Mouse (Mus musculus) heart, embryonic 16.5 days (tissue): Measurements from ENCODE around the gene Nek3. TPM values are rescaled to one million over a fixed set of nuclear protein-coding genes. Genes with fewer than 3 reads are reported as not detected.
"Not testable (repeated sequence)": the region's sequence is repeated elsewhere in the genome, so short reads cannot be mapped to it uniquely, and the experiment has no call there.

Source experiments
- ATAC-seq: fragments of 200-750 bp; cut with Nextera tagmentation; replicated peaks from 2 replicates; pipeline ENCODE4 v1.8.0; 2017; ENCODE audit warnings: moderate number of reproducible peaks; ENCODE audit not compliant: insufficient read depth, low FRiP score; ENCODE audit errors: extremely low read depth
- H3K27ac ChIP-seq: fragments of 300-500 bp; sonication (generic); 2 replicates; pipeline ENCODE4 v1.5.1; 2014; ENCODE audit warnings: mild to moderate bottlenecking, low read length, control low read depth, moderate library complexity
- H3K27me3 ChIP-seq: fragments of 300-500 bp; sonication (generic); 2 replicates; pipeline ENCODE4 v1.6.1; 2014; ENCODE audit warnings: low read length, mixed read lengths; ENCODE audit not compliant: control insufficient read depth, insufficient read depth
- H3K36me3 ChIP-seq: fragments of 300-500 bp; sonication (generic); 2 replicates; pipeline ENCODE4 v1.6.1; 2014; ENCODE audit not compliant: control insufficient read depth, insufficient read depth
- H3K4me1 ChIP-seq: fragments of 300-500 bp; sonication (generic); 2 replicates; pipeline ENCODE4 v1.6.1; 2014; ENCODE audit warnings: low read length, mixed read lengths; ENCODE audit not compliant: control insufficient read depth, insufficient read depth
- H3K4me2 ChIP-seq: fragments of 300-500 bp; sonication (generic); 2 replicates; pipeline ENCODE4 v1.6.1; 2014; ENCODE audit warnings: low read depth, mild to moderate bottlenecking, control low read depth, low read length
- H3K4me3 ChIP-seq: fragments of 300-500 bp; sonication (generic); 2 replicates; pipeline ENCODE4 v1.5.1; 2014; ENCODE audit warnings: mild to moderate bottlenecking, control low read depth, low read length
- H3K9ac ChIP-seq: fragments of 300-500 bp; sonication (generic); 2 replicates; pipeline ENCODE4 v1.6.1; 2014; ENCODE audit warnings: low read length, control low read depth
- H3K9me3 ChIP-seq: fragments of 300-500 bp; sonication (generic); replicated peaks from 2 replicates; pipeline ENCODE4 v1.6.1; 2016; ENCODE audit warnings: low read length; ENCODE audit not compliant: control insufficient read depth
- WGBS: fragments of 180-500 bp; shearing (Covaris S2); extraction: QIAGEN DNeasy Blood & Tissue Kit; methylation state at CpG from one replicate; pipeline ENCODE4 v1.1.7; 2014; 5-methylcytosine and 5-hydroxymethylcytosine counted together
- polyA plus RNA-seq: library from polyadenylated mRNA; unstranded; fragments of >200 nt; fragmentation: Nextera tagmentation; extraction: Ambion mirVana; gene quantifications from 2 replicates; pipeline ENCODE4 v1.2.1, GENCODE M21; 2015

Gene Nek3
- polyA plus RNA-seq, 1 experiment from 2014 or later, result 5.3 TPM

DNA sequence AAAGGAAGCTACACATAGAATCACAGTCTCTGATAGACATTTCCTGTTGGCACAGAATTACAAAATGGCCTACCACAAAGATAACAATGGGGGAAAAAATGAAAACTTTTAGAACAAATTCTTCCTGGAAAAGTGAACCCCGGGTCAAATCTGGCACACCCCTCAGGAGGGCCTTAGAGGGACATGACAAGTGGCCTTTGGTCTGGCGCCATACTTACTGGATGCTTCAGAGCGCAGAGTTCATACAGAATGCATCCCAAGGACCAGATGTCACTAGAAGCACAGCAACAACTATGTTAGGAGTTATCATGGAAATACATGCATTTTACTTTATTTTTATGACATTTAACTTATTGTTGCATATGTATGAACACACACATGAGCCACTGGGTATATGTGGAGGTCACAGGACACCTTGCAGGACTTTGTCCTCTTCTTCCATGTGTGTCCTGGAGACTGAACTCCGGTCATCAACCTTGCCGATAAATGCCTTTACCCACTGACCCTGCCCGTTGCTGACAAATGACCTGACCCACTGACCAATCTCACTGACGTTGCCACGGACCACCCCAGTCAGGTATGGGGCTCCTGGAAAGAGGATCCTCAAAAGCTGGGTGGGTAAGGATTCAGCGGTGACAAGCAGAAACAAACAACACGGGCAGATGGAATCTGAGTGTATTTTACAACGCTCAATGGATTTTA, 16.4 kb downstream of the Nek3 start:
- peaks cover 7% of the 10 kb centered on the region for H3K36me3 ChIP-seq
- H3K4me1 ChIP-seq, result 0 out of 2 replicates have a peak, but pooled peaks cover 2% of the 10 kb centered on the region
- no peak for ATAC-seq
- no peak overlapping the region for H3K4me3 ChIP-seq
- no peak overlapping the region for H3K9ac ChIP-seq
- H3K27ac ChIP-seq, result peak overlapping the region; percentile 51
- H3K27me3 ChIP-seq, result no peaks in the 10 kb centered on the region
- WGBS, result 77% methylated on average over 11 of the region's 11 CpGs
- H3K4me2 ChIP-seq, result no peak overlapping the region
- H3K9me3 ChIP-seq, result no peaks in the 10 kb centered on the region

DNA sequence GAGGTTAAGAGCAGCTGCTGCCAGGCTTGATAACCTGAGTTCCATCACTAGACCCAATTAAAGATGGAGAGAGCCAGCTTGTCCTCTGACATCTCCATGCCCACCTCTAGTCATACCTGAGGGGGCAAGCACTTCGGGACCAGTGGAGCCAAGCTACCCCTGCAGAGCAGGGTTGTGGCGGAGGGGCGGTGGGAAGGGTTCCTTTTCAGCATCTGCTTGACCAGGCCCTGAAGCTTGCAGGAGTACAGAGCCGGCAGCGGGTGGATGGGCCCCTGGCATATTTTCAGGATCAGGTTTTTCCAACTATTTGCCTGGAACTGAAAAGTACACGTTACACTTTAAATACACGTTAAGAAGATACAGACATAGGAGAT, 17.9 kb downstream of the Nek3 start:
- Histone ChIP-seq H3K9ac (no peak overlapping the region), H3K27ac (no peak overlapping the region), H3K4me2 (no peak overlapping the region), H3K27me3 (no peaks in the 10 kb centered on the region), H3K4me3 (no peak overlapping the region), H3K9me3 (no peaks in the 10 kb centered on the region), H3K4me1 (0 out of 2 replicates have a peak, but pooled peaks cover 2% of the 10 kb centered on the region), H3K36me3 (peaks cover 5% of the 10 kb centered on the region)
- WGBS, result 90% methylated on average over 7 of the region's 7 CpGs
- ATAC-seq, result no peak

DNA sequence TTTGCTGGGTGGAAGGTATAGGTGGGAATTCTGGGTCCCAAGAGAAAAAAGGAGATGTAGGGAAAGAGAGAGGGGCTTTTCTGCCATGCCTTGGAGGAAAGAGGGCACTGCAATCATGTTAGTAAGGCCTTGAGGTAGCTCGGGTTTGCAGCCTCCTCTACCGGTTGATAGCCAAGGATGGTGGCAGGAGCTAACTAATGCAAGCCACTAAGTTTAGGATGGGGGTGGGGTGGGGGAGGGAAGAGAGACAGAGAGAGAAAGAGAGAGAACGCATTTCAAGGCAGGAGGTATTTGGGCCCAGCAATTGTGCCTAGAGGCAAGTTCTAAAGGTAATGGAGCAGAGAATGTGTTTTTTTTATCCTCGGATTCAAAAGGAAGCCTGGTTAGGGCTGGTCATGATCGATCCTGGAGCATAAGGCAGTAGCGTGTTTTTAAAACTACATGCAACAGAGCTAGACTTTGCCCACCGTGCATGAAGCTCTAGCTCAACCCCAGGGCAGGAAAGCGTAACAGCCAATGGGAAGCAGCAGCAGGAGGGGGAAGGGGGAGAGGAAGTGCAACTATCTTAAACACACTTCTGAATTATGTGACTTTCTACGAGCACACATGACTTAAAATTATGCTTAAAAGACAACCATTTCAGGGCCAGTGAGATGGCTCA, 18.4 kb downstream of the Nek3 start:
- no peaks in the 10 kb centered on the region for H3K27me3 ChIP-seq
- H3K4me2 ChIP-seq, result no peak overlapping the region
- WGBS, result 78% methylated on average over 9 of the region's 9 CpGs
- H3K9me3 ChIP-seq, result no peaks in the 10 kb centered on the region
- H3K4me3 ChIP-seq, result no peak overlapping the region
- H3K9ac ChIP-seq, result no peak overlapping the region
- H3K4me1 ChIP-seq, result 0 out of 2 replicates have a peak, but pooled peaks cover 2% of the 10 kb centered on the region
- no peak for ATAC-seq
- H3K27ac ChIP-seq, result no peak overlapping the region
- H3K36me3 ChIP-seq, result peaks cover 7% of the 10 kb centered on the region

DNA sequence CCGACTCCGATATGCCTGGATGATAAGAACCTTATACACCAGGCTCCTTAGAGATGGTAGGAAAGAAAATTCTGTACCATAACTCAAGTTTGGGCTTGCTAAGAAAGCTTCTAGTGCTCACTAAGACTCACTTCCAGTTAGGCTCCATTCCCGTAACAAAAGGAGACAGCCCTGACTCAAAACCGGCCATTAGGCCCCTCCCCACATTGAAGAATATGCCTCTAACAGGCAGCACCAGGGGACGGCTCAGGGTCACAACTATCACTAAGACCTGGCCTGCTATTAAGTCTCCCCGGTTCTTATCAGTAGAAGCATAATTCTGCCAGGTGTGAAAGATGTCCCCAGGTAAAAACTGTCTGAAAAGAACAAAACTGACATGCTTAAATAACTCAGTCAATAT, 20.4 kb downstream of the Nek3 start:
- H3K9me3 ChIP-seq, result no peaks in the 10 kb centered on the region
- no peaks in the 10 kb centered on the region for H3K27me3 ChIP-seq
- 73% methylated on average over 6 of the region's 6 CpGs for WGBS
- 0 out of 2 replicates have a peak, but pooled peaks cover 2% of the 10 kb centered on the region for H3K4me1 ChIP-seq
- no peak overlapping the region for H3K4me3 ChIP-seq
- no peak overlapping the region for H3K4me2 ChIP-seq
- peaks cover 13% of the 10 kb centered on the region for H3K36me3 ChIP-seq
- no peak overlapping the region for H3K27ac ChIP-seq
- H3K9ac ChIP-seq, result no peak overlapping the region
- no peak for ATAC-seq

DNA sequence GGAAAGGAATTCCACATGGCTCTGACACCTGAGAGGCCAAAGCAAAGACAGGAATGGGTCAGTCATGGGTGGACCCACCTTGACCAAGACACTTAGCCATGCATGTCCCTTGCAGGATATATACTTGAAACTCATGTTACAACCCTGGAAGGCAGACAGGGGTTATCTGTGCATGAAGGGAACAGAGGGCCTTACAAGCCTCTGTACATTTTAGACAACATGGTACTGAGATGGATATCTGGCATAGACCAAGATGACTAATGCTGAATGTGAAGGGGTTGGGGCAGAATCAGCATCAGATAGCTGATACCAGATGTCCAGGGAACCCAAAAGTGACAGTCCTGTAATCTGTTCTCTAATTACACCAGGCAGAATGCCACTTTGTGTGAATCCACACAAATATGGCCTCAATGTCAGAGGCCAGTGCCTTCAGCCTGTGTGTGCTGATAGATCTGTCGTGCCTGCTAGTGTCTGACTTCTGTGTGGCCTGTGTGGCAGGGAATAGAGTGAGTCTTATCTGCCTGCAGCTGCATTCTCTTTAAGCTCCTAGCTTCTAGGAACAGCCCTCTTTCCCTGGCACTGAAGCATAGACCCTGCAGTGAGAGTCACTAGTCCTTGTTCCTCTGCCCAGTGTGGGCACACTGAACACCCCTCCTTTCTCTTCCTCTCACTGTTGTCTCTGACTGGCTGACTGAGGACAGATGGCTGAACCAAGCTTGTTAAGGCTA, 22.3 kb downstream of the Nek3 start:
- H3K4me3 ChIP-seq, result no peak overlapping the region
- H3K27ac ChIP-seq, result 0 out of 2 replicates have a peak overlapping the region, but pooled peaks have one; percentile 7
- ATAC-seq, result no peak; the same call in 1 of the 2 replicates
- peaks cover 13% of the 10 kb centered on the region for H3K36me3 ChIP-seq
- WGBS, result 32% methylated on average over 1 of the region's 1 CpGs
- H3K4me2 ChIP-seq, result no peak overlapping the region
- H3K9me3 ChIP-seq, result no peaks in the 10 kb centered on the region
- H3K4me1 ChIP-seq, result no peaks in the 10 kb centered on the region
- H3K27me3 ChIP-seq, result no peaks in the 10 kb centered on the region
- no peak overlapping the region for H3K9ac ChIP-seq

DNA sequence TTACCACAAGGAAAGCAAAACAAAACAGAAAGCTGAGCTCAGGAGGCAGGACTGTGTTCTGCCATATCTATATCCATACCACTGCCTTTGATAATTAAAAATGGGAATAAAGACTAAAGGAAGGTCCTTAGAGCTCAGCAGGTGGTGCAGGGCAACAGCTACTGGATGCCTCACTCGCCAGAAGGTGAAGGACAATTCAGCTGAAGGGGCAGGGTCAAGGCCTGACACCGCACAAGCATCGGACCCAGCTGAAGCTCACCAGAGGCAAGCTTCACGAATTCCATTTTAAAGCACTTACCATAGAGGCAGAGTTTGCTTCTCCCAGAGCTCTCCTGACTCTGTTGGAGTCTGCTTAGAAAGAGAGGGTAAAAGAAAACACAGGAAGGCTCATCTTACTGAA, 23.6 kb downstream of the Nek3 start:
- Histone ChIP-seq H3K36me3 (peaks cover 7% of the 10 kb centered on the region), H3K4me3 (no peak overlapping the region), H3K9ac (no peak overlapping the region), H3K27ac (no peak overlapping the region), H3K27me3 (no peaks in the 10 kb centered on the region), H3K4me1 (no peaks in the 10 kb centered on the region), H3K9me3 (no peaks in the 10 kb centered on the region), H3K4me2 (no peak overlapping the region)
- 73% methylated on average over 4 of the region's 4 CpGs for WGBS
- ATAC-seq, result no peak

DNA sequence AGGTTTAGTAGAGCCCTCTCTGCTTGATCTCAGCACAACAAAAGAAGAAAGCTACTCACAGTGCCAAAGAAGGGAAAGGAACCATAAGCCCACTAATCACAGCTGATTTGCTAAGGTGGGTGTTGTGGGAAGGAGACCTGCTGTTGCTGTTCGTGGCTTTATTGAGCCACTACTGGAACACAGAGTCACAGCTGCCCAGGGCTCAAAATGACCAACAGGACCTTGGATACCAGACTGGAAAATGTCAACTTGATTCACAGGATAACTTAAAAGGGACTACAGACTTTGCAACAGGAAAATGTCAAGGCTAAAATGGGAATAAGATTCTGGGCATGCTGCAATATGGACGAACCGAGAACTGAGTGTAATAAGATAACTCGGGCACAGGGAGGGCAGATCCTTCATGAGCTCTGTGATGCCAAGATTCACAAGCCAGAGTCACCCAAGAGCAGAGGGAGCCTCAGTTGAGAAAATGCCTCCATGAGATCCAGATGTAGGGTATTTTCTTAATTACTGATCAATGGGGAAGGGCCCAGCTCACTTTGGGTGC, 24.3 kb downstream of the Nek3 start:
- ATAC-seq, result no peak
- Histone ChIP-seq H3K4me3 (no peak overlapping the region), H3K36me3 (peaks cover 7% of the 10 kb centered on the region), H3K9ac (no peak overlapping the region), H3K27me3 (no peaks in the 10 kb centered on the region), H3K9me3 (no peaks in the 10 kb centered on the region), H3K27ac (no peak overlapping the region), H3K4me1 (no peaks in the 10 kb centered on the region), H3K4me2 (no peak overlapping the region)
- WGBS, result 69% methylated on average over 4 of the region's 4 CpGs

DNA sequence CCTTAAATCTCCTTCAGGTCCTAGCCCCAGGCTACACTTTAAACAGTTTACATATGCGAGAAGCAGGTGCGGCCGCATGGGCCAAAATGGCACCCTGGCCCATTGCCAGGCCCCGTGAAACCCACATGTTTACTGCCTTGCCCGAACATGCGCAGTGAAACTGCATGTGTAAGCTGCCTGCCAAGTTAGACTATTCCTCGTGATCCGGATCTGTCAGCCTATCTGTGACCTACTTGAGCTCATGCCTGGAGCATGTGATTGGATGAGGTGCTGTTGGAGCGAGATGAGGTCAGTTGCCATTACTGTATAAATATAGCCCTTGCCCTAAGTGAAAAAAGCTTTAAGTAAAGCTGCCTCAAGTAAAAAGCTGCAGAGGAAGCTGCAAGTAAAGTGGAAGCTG, 29.8 kb downstream of the Nek3 start:
- not testable (repeated sequence) for H3K4me3 ChIP-seq, H3K4me1 ChIP-seq, H3K9me3 ChIP-seq, H3K36me3 ChIP-seq, H3K9ac ChIP-seq, H3K27me3 ChIP-seq, H3K4me2 ChIP-seq
- H3K27ac ChIP-seq, result peak overlapping the region; percentile 33; the same call in 1 of the 2 replicates
- 69% methylated on average over 9 of the region's 9 CpGs for WGBS
- peak; percentile 81; the same call in 1 of the 2 replicates for ATAC-seq
